Mouse (Mus musculus): ENCODE measurements at regions not wholly inside any gene's neighbourhood (a gene's known extent, or its start where the extent isn't known, plus 50 kb on each side); places are given as distances from the start of the nearest gene placed in this dataset.

DNA sequence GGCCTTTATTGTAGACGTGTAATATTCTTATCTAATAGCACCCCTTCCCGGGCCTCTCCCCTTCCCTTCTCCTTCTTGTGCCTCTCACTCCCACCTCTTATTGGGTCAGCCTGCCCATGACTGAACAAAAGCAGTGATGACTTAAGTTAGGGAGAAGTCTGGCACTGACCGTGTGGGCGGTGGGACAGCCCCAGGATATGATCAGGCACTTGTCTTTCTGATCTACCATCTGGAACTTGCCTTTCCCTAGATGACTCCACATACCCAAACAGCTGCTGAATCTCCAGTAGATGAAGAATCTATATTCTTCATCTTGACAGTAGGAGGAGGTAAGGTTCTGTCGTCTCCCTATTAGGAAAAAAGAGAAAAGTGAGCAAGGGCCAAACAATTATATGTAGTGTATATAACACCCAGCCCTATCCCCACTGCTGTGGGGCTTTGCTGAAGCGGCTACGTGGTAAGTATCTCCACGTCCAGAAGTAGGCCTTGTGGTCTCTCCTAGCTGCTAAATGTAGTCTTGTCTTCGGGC, 157.4 kb upstream of the Spdye4c start:
- ATAC-seq: no peak
- Histone ChIP-seq H3K9me3 (replicated peaks) (no peaks in the 10 kb centered on the region), H3K9ac (no peak overlapping the region), H3K36me3 (no peaks in the 10 kb centered on the region), H3K27ac (no peak overlapping the region), H3K4me1 (peaks cover 12% of the 10 kb centered on the region), H3K4me2 (no peak overlapping the region), H3K4me3 (no peak overlapping the region), H3K27me3 (replicated peaks) (0 out of 2 replicates have a peak, but pooled peaks cover 10% of the 10 kb centered on the region)
- WGBS (ENCODE audit: insufficient replicate concordance): 71% methylated on average over 9 of the region's 9 CpGs

DNA sequence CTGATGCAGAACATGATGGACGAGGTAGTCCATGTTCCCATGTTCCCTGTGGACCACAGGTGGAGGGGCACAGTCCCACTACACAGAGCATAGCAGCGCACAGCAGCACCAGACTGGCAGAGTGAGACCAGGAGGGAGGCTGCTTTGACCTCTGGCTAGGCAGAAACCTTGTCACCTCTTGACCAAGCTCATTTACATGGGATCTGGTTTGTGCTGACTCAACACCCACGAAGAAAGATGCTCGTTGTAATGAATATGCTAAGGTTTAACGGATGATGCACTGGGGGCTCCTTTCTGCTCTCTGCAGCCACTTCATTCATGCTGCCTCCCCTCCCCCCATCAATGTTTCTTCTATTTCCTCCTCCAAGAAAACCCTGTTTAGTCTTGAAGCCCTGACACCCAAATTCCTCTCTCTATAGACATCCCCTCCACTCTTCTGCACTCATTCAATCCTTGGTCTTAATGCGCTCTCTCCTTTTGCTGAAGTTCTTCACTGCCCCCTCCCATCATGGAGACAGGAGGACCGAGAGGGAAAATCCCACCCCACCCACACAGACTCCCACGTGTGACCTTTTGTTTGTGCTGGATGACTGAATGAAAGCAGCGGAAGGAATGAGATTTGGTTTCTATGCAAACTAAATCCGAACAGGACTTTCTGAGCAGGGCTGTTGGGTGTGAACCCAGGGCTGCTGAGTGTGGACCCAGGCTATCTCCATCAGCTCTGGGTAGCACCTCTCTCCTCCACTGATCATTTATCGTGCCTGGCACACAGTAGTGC, 156.6 kb upstream of the Spdye4c start:
- H3K4me1 ChIP-seq: peaks cover 5% of the 10 kb centered on the region
- no peak overlapping the region for H3K27ac ChIP-seq
- no peaks in the 10 kb centered on the region for H3K36me3 ChIP-seq
- 0 out of 2 replicates have a peak, but pooled peaks cover 4% of the 10 kb centered on the region for H3K27me3 ChIP-seq (replicated peaks)
- ATAC-seq: no peak
- H3K9me3 ChIP-seq (replicated peaks): no peaks in the 10 kb centered on the region
- no peak overlapping the region for H3K9ac ChIP-seq
- no peak overlapping the region for H3K4me2 ChIP-seq
- H3K4me3 ChIP-seq: no peak overlapping the region
- 60% methylated on average over 11 of the region's 11 CpGs for WGBS (ENCODE audit: insufficient replicate concordance)

- Histone ChIP-seq H3K27me3 (replicated peaks) (0 out of 2 replicates have a peak, but pooled peaks cover 3% of the 10 kb centered on the region), H3K9me3 (replicated peaks) (no peaks in the 10 kb centered on the region), H3K27ac (no peak overlapping the region), H3K4me3 (no peak overlapping the region), H3K9ac (no peak overlapping the region), H3K36me3 (no peaks in the 10 kb centered on the region), H3K4me2 (no peak overlapping the region), H3K4me1 (no peaks in the 10 kb centered on the region; the same call in 1 of the 2 replicates)
- ATAC-seq: no peak
- WGBS (ENCODE audit: insufficient replicate concordance): 81% methylated on average over 3 of the region's 3 CpGs
These were observed 154.6 kb upstream of the Spdye4c start for GRCm38 (mm10) chr2:128436378-128436777.

DNA sequence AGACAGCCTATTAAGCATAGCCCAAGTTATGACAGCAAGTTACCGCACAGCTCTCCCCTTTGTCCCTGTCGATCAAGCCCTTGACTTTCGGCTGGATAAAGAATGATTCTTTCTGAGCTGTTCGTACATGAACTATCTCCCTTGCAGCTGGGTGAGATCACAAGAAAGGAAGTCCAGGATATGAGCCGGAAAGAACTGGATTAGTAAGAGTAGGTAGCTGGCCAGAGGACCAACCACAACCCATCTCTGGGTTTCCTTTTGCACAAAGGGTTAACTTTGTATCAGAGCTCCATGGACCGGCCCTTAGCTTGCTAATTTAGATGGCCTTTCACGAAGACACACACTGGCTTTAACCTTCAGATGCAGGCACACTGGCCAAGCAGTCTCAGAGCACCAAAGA, 153.3 kb upstream of the Spdye4c start:
- whole genome bisulfite sequencing (ENCODE audit: insufficient replicate concordance): 34% methylated on average over 7 of the region's 7 CpGs
- ATAC-seq: no peak
- no peak overlapping the region for H3K9ac ChIP-seq
- no peak overlapping the region for H3K27ac ChIP-seq
- no peaks in the 10 kb centered on the region for H3K4me1 ChIP-seq
- no peak overlapping the region for H3K4me3 ChIP-seq
- H3K27me3 ChIP-seq (replicated peaks): 0 out of 2 replicates have a peak, but pooled peaks cover 3% of the 10 kb centered on the region
- no peaks in the 10 kb centered on the region for H3K9me3 ChIP-seq (replicated peaks)
- no peaks in the 10 kb centered on the region for H3K36me3 ChIP-seq
- H3K4me2 ChIP-seq: no peak overlapping the region

DNA sequence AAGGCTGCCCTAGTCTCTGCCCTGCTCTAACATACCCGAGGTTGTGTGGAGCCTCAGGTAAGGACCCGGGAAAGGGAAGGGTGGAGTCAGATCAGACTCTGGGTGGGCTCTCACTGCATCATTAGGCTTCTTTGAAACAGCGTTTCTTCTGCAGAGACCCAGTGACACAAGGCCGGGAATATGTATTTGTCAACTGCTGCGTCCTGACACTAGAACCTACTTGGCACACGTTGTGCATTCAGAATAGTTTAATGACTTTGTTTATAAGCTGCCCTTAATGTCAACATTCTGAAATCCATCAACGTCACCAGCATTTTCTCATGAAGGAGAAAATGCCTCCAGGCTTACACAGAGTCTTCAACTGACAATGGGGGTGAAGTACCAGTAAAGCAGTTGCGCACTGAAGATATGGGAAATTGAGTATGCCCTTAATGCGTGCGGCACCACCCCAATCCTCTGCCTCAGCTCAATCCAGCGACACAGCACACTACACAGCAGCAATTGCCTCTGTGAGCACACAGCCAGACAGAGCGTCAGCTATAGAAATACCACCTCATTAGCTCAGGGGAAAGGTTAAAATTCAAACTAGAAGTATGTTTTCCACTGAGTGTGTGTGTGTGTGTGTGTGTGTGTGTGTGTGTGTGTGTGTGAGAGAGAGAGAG, 152.7 kb upstream of the Spdye4c start:
- Histone ChIP-seq H3K4me1 (no peaks in the 10 kb centered on the region), H3K9me3 (replicated peaks) (no peaks in the 10 kb centered on the region), H3K27ac (no peak overlapping the region), H3K4me3 (no peak overlapping the region), H3K36me3 (no peaks in the 10 kb centered on the region), H3K27me3 (replicated peaks) (0 out of 2 replicates have a peak, but pooled peaks cover 3% of the 10 kb centered on the region), H3K9ac (no peak overlapping the region), H3K4me2 (no peak overlapping the region)
- WGBS (ENCODE audit: insufficient replicate concordance): 64% methylated on average over 12 of the region's 12 CpGs
- no peak for ATAC-seq

DNA sequence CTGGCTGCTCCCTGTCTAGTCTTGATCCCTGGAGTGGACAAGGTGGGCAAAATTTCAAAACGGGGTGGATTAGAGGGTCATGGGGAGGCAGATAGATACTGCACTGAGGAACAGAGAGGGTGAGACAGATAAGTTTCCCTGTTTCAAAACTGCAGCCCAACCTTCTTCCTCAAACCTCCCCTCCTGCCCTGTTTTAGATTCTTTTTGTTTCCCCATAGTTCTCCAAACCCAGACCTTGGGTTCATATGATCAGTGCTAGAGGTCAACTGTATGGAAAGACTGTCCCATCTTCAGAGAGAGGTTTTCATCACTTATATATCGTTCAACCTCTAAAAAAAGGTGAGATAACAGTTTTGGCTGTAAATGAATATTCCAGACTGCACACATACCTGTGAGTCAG, 152.1 kb upstream of the Spdye4c start:
- Histone ChIP-seq H3K4me1 (no peaks in the 10 kb centered on the region), H3K9ac (no peak overlapping the region), H3K4me2 (no peak overlapping the region), H3K9me3 (replicated peaks) (no peaks in the 10 kb centered on the region), H3K27me3 (replicated peaks) (0 out of 2 replicates have a peak, but pooled peaks cover 3% of the 10 kb centered on the region), H3K4me3 (no peak overlapping the region), H3K36me3 (no peaks in the 10 kb centered on the region), H3K27ac (no peak overlapping the region)
- ATAC-seq: no peak
- 39% methylated on average over 2 of the region's 2 CpGs for WGBS (ENCODE audit: insufficient replicate concordance)

GRCm38 (mm10) chr2:128444599-128445011, 146.4 kb upstream of the Spdye4c start:
- H3K9me3 ChIP-seq (replicated peaks): no peaks in the 10 kb centered on the region
- no peaks in the 10 kb centered on the region for H3K4me1 ChIP-seq
- no peak overlapping the region for H3K4me2 ChIP-seq
- no peaks in the 10 kb centered on the region for H3K27me3 ChIP-seq (replicated peaks)
- no peak overlapping the region for H3K9ac ChIP-seq
- no peak for ATAC-seq
- H3K4me3 ChIP-seq: no peak overlapping the region
- 74% methylated on average over 7 of the region's 7 CpGs for whole genome bisulfite sequencing (ENCODE audit: insufficient replicate concordance)
- no peaks in the 10 kb centered on the region for H3K36me3 ChIP-seq
- no peak overlapping the region for H3K27ac ChIP-seq

DNA sequence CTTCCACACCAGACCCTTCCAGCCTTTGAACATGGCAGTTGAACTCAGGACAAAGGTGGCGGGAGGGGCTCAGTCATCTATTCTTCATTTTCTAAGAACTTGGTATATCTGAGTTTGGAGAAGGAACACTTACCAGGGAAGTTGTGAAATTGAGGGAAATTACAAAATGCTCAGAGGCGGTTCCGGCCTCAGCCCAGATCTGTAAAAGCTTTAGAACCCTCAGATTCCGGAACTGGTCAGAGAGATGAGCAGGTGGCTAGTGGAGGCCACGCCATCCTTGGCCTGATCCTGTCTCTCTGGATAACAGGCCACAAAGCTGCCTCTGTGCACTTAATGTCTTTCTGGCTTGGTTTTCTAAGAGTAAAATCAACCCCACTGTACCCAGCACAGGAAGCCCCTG, 145.6 kb upstream of the Spdye4c start:
- ATAC-seq: no peak
- Histone ChIP-seq H3K4me1 (no peaks in the 10 kb centered on the region), H3K9ac (no peak overlapping the region), H3K9me3 (replicated peaks) (no peaks in the 10 kb centered on the region), H3K36me3 (no peaks in the 10 kb centered on the region), H3K4me2 (no peak overlapping the region), H3K27ac (no peak overlapping the region), H3K4me3 (no peak overlapping the region), H3K27me3 (replicated peaks) (no peaks in the 10 kb centered on the region)
- 70% methylated on average over 5 of the region's 5 CpGs for WGBS (ENCODE audit: insufficient replicate concordance)

- no peak overlapping the region for H3K9ac ChIP-seq
- H3K27ac ChIP-seq: no peak overlapping the region
- no peak overlapping the region for H3K4me3 ChIP-seq
- H3K36me3 ChIP-seq: no peaks in the 10 kb centered on the region
- WGBS (ENCODE audit: insufficient replicate concordance): 60% methylated on average over 3 of the region's 3 CpGs
- H3K9me3 ChIP-seq (replicated peaks): no peaks in the 10 kb centered on the region
- no peak for ATAC-seq
- H3K27me3 ChIP-seq (replicated peaks): no peaks in the 10 kb centered on the region
- H3K4me1 ChIP-seq: no peaks in the 10 kb centered on the region
- no peak overlapping the region for H3K4me2 ChIP-seq
These were observed 141.7 kb upstream of the Spdye4c start for GRCm38 (mm10) chr2:128449294-128449693.

DNA sequence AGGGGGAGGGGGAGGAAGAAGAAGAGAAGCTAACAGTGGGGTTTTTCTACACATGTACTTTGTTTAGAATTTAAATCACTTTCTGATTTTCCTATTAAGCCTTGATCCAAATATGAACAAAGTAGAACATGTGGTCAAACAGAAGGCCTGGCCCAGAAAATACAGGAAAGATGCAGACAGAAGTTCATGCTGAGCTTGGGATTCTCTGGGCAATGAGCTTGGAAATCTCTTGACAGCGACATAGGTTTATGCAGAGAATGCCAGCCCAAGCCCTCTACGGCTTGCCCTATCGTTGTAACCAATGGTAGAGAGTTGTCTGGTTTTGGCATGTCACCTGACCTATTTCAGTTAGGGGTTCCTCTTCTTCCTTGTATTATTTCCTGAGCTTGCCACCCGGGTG, 141.0 kb upstream of the Spdye4c start:
- Histone ChIP-seq H3K27ac (no peak overlapping the region), H3K4me3 (no peak overlapping the region), H3K9me3 (replicated peaks) (no peaks in the 10 kb centered on the region), H3K36me3 (no peaks in the 10 kb centered on the region), H3K4me1 (no peaks in the 10 kb centered on the region), H3K9ac (no peak overlapping the region), H3K4me2 (no peak overlapping the region), H3K27me3 (replicated peaks) (no peaks in the 10 kb centered on the region)
- ATAC-seq: no peak
- WGBS (ENCODE audit: insufficient replicate concordance): 72% methylated on average over 4 of the region's 4 CpGs

DNA sequence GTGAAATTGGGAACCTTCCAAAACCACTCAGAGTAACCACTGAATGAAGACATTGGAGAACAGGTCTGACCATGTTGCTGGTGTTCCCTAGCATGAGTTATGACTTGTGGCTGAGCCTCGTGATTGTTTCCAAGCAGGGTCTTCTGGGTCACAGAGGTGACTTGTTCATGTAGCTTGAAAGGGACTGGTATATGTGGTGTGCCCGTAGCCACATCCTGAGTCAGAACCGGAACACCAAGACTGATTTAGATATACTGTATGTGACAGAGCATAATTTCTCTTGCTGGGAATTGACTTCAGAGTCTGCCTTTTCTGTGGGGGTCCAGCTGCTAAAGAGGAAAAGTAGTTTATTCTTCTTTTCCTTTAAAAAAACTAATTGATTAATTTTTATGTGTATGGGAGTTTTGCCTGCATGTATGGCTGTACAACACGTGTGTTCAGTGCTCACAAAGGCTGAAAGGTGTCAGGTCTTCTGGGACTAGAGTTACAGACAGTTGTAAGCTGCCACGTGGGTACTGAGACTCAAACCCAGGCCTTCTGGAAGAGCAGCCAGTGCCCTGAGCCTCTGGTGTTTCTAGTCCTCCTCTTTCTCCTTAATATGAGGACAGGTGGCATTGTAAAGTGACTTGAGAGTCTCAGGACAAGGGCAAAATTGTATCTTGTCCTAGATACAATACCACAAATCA, 139.3 kb upstream of the Spdye4c start:
- Histone ChIP-seq H3K4me3 (no peak overlapping the region), H3K9ac (no peak overlapping the region), H3K9me3 (replicated peaks) (no peaks in the 10 kb centered on the region), H3K27me3 (replicated peaks) (0 out of 2 replicates have a peak, but pooled peaks cover 3% of the 10 kb centered on the region), H3K36me3 (no peaks in the 10 kb centered on the region), H3K27ac (no peak overlapping the region), H3K4me2 (no peak overlapping the region), H3K4me1 (no peaks in the 10 kb centered on the region)
- WGBS (ENCODE audit: insufficient replicate concordance): 55% methylated on average over 5 of the region's 5 CpGs
- no peak for ATAC-seq

DNA sequence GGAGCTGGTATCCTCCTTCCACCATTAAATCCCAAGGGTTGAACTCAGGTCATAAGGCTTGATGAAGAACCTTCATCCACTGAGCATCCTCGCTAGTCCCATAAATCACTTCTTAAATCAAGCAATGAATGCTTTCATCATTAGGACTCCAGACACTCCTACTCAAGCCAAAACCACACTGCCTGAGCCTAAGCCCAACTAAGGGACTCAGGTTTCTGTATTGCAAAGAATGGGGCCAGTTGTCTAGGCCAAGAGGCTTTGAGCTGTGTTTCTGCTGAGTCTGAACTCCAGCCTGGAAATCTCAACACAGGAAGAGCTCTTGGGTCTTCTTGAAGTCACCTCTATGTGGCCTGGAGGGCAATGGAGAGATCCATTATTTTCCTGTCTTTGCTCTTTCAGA, 138.4 kb upstream of the Spdye4c start:
- Histone ChIP-seq H3K9me3 (replicated peaks) (no peaks in the 10 kb centered on the region), H3K4me2 (no peak overlapping the region), H3K27ac (no peak overlapping the region), H3K4me1 (no peaks in the 10 kb centered on the region), H3K9ac (no peak overlapping the region), H3K36me3 (no peaks in the 10 kb centered on the region), H3K27me3 (replicated peaks) (0 out of 2 replicates have a peak, but pooled peaks cover 3% of the 10 kb centered on the region), H3K4me3 (no peak overlapping the region)
- 70% methylated on average over 1 of the region's 1 CpGs for WGBS (ENCODE audit: insufficient replicate concordance)
- ATAC-seq: no peak
